Mouse (Mus musculus) activated CD4-positive, CD25-positive, alpha-beta regulatory T cell, adult 4 months (primary cell): ENCODE results near the gene Mgll. TPM values are rescaled to one million over a fixed set of nuclear protein-coding genes. Genes with fewer than 3 reads are reported as not detected.
A peak's percentile ranks its signal among the peaks of the same experiment; 100 is the strongest.

Experiments
- ATAC-seq: one replicate; pipeline ENCODE4 v1.8.0; 2017
- polyA plus RNA-seq, 2 experiments: library from polyadenylated mRNA; unstranded; fragments of 100-300 nt; shearing (Covaris generic); gene quantifications; one replicate each; pipeline ENCODE4 v1.2.1; 2017

Gene Mgll
- polyA plus RNA-seq, 2 experiments from 2014 or later, result 0.53 to 0.75 TPM

DNA sequence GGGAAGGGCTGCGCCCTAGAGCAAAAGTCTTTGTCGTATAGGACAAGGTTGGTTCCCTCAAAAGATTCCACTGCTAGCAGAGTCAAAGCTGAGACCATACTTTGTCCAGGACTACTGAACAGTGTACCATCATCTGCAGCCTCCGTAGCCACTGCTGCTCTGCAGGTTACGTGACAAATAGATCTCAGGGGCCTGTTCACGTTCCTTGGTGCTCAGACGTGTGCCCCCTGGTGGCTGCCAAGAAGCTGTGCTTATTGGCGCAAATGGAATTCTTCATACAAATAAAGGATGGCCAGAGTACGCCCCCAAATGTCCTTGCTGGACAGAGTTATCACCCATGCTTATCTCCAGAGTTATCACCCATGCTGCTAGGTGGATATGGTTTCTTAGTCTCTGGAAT, 107.2 kb downstream of the Mgll start:
- ATAC-seq, result peak; percentile 47

DNA sequence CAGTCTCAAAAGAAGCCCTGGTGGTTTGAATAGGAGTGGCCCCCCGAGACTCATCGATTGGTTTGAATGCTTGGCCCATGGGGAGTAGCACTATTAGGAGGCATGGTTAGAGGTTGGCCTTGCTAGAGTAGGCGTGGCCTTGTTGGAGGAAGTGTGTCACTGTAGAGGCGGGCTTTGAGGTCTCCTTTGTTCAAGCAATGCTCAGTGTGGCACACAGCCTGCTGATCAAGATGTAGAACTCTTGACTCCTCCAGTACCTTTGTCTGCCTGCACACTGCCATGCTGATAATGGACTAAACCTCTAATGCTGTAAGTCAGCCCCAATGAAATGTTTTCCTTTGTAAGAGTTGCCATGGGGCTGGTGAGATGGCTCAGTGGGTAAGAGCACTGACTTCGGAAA, 108.5 kb downstream of the Mgll start:
- no peak for ATAC-seq

DNA sequence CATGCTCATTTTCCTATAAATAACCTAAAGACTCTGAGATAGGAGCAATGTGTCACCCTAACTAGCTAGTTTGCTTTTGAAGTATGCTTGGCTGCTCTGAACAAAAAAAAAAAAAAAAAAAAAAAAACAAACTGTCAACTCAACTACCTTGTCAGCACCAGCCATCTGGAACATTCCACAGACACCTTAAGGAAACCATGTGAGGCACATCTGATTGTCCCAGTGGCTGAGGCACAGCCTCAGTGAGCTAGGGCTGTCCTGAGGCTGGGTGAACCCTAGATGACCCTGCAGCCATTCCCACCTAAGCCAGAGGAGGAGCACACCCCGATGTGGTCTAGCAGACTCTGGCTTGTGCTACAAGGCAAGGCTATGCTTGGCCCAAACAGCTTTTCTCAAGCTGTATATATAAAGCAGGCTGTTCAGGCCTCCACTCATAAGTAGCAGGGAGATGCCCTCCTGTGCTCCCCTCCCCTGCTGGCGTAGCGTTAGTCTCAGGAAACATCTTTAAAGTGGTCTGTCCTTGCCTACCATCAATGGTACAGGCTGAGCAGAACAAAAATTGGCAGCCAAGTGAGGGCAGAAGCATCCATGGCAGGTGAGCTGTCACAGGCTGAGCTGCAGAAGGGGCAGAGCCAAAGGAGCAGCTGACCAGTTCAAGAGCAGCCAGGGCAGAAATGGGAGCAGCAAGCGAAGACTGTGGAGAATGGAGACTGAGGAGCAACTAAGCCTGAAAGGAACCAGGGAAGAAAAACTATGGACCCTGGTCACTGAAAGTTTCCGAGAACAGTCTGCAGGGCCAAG, 109.3 kb downstream of the Mgll start:
- ATAC-seq, result no peak

DNA sequence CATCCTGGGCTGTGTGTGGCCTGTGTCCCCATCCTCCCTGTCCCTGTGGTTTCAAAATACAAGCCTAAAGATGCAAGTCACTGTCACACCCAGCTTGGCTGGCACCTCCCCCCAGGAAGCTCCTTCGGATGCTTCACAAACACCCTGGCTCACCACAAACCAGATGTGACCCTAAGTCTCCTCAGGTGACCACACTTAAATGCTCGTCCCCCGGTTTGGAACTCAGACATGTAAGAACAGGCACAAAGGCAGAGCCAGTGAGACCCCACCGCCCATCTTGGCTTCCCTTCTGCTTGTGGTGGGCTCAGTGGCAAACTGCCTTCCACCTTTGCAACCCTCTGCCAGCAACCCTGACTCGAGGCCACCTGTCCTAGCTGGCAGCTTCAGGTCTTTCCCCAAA, 110.8 kb downstream of the Mgll start:
- no peak for ATAC-seq

DNA sequence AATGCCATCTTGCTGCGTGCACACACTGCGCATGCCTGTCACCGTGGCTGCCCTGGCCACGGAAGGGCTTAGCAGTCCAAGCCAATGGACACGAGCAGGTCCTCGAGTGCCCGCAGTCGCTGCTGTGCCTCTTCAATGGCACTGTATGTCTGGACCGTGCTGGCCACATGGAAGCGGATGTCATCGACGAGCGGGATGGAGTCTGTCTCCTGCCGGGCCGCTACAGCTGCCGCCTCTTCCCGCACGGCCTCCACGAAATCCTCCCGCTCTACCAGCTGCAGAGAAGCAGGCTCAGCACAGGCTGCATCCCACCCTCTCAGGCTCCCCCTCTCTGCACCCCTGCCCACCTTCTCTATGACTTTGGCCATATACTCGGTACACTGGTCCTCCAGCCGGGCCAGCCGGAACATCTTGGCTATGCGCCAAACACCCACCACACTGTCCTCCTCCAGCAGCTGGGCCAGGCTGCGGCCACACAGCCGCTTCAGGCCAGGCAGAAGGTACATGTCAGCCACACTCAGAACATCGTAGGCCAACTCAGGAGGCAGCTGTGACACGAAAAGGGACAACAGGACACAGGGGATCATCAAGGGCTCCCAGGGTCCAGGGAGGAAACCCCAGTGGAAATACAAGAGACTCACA, 112.1 kb downstream of the Mgll start:
- no peak for ATAC-seq

DNA sequence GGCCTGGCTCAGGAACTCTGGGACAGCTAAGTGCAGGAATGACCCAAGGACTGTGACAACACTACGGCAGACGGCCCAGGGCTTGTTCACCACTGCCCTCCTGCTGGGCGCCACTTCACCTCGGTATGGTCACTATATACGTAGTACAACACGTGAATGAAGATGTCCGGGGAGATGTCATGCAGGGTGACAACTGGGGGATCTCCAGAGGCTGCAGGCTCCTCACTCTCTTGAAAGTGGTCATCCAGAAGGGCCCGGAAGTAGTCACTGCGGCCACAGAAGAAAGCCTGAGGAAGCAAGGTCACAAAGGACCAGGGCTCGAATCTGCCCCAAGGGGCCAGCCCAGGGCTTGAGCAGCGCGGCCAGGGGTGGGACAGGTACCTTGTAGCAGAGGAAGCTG, 113.8 kb downstream of the Mgll start:
- no peak for ATAC-seq

DNA sequence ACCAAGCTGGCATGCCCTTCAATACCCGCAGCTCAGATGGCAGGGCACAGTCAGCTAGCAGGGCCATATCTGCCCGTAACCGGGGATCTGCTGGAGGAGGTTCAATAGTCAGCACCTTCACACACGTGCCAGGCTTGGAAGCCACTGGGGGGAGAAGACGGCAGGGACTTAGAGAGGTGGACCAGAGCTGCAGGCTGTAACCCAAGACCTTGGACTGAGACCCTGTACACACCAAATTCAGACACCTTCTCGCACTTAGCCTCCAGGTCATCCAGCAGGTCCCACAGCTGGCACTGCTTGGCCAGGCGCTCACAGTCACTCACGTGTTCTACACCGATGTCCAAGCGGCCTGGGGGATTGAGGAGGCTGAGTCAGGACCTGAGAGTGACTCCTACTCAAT, 114.4 kb downstream of the Mgll start:
- ATAC-seq, result no peak

DNA sequence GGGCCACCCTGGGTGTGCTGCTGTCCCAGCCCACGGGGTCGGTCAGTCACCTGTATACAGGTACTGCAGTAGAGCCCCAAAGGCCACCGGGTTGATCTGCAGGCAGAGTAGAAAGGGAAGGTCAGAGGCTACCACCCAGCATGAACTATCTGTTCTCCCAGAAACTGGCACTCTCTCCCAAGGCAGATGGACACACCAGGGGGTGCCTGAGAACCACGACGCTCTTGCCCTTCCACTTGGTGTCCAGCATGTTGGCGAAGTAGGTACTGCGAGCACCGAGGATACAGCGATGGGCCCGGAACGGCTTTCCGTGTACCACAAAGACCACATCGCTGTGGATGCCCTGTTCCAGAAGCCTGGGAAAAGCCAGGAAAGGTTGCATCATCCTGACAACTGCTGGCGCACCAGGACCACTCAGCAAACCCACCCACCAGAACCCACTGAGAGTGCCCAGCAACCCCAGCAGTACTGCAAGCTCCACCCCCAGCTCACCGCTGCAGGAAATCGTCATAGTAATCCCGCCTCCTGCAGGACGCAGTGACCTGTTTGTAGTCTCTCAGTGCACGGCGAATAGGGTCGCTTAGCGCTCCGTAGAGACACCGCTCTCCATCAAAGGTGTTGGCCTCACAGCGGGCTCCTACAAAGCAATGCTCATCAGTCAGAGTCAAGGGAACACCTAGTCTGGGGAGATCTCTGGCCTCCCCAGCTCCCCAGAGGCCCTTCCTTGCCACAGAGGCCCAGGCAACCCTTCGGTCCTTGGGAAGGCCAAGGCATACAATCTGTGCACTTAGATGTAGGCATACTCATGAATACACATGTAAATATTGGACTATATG, 115.1 kb downstream of the Mgll start:
- no peak for ATAC-seq

DNA sequence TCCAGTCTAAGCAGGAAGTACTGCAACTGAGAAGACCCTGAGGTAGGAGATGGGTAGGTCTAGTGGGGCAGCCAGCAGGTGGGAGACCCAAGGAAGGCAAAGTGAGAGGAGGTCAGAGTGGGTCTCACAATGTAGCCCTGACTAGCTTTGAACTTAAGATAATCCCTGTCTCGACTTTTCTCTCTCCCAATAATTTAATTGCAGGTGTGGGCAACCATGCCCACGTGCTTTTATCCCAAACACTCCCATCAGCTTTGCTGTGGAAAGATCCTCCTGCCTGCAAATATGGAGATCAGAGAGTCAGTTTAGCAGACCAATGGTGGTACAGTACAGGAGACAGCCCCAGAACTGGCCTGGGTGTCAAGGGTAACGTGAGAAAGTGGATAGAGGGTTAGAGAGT, 116.0 kb downstream of the Mgll start:
- ATAC-seq, result no peak

DNA sequence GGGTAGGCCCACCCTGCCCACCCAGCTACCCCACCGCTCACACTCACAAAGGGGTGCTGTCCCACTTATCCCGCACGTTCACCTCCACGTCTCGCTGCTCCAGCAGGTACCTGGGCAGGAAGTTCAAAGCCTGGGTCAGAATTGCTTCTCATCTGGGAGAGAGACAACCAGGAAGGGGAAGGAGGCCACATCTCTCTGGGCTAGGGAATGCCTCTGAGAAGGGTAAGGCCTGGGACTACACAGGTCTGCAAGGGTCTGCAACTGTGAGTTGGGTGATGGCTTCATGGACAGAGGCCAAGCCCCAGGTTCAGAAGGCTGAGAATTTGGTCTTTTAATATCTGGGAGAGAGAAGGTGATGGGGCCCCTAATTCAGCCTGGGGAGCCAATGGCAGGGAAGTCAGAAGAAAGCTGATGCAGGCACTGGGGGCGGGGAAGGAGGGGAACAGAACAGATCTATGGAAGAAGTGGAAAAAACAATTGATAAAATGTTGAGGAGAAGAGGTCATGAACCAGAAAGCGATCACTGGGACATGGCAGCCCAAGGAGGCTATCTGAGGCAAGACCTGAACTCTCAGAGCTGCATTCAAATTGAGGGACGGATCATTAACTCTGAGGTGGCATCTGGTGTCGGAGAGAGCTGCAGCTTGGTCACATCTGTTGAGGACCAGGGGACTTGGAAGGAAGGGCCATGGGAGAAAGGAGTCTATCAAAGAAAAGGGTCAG, 116.7 kb downstream of the Mgll start:
- no peak for ATAC-seq

DNA sequence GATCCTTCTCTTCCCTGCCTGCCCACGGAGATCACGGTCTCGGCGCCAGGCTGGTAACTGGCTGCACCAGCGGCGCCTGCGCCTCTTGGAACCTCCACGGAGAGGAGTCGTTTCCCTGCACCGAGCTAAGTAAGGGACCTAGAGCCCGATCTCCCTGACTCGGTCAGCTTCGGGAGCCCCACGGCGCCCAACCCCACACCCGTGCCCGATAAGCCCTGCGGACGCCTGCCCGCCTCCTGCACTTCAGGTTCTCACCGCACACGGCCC, 117.2 kb downstream of the Mgll start:
- ATAC-seq, result no peak

DNA sequence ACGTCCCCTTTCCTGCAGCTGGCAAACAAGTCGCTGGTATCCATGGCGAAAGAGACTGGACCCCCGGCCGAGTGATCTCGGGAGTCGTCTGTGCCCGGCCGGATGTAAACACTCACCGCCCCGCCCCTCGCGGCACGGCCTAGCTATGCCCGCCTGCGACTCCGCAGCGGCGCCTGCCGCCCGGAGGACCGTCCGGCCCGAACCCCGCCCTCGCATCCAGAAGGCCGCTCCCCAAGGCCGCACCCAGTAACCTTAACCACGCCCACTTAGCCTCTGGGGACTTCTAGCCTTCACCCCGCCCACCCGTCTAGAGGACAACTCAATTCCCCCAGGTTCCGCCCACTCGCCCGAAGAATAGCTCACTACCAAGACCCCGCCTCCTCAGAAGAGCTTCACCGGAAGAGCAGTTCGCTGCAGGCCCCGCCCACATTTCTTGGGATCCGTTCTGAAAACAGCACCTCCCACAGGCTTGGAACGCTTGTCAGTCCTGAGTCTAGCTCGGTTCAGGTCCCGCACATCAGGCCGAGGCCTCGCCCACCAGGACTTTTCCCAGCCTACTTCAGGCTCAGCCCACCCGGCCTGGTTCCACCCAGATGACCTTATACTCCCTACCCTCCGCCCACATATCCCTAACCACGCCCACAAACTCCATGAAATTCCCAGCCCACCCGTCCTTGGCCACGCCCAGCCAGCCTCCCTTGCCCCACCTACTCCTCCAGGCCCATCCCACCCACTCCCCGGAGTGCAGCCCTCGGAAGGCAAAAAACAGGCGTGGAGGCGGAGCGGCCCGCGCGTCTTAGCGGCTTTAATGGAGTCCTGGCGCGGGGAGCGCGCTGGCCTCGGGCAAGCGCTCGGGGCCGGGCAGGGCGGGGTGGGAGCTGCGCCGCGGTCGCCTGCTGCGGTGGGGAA, 117.8 kb downstream of the Mgll start, which contains the start of gene Abtb1:
Gene Abtb1, minus strand, starts transcription at position 204 of the 909 bp plus-strand sequence.
- peak; percentile 90 for ATAC-seq

DNA sequence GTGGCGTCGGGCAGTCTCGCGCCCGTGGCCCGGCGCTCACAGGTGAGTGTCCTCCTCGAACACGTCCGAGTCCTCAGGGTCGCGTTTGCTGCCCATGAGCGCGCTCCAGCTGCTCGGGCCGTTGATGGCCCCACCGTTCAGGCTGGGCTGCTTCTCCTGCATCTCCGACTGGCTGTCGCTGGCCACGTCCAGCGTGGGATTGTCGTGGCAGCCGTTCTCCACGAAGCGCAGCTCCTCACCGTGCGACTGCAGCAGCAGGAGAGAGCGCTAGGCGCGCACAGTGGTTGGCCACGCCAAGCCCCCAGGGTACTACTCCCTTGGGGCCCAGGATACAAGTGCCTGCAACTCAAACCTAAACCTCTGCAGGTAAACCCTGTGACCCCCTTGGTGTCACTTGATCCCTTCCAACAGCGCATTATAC, 118.5 kb downstream of the Mgll start:
- no peak for ATAC-seq

DNA sequence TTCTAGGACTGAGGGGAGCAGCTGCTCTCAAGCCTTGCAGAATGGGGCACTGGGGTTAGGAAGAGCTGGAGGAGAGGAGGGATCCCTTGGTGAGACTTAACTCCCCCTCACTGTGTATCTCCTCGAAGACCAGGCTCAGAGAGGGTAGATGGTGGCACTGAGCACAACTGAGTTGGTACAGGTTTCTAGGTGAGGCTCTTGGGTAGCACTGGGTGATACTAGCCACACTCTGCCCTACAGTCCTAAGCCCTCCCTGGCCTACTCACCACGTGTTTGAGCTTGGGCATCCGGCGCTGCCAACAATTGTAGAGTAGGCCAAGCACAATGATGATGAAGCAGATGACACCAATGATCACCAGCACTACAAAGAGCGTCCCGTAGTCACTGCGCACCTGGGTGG, 119.0 kb downstream of the Mgll start:
- ATAC-seq, result no peak

DNA sequence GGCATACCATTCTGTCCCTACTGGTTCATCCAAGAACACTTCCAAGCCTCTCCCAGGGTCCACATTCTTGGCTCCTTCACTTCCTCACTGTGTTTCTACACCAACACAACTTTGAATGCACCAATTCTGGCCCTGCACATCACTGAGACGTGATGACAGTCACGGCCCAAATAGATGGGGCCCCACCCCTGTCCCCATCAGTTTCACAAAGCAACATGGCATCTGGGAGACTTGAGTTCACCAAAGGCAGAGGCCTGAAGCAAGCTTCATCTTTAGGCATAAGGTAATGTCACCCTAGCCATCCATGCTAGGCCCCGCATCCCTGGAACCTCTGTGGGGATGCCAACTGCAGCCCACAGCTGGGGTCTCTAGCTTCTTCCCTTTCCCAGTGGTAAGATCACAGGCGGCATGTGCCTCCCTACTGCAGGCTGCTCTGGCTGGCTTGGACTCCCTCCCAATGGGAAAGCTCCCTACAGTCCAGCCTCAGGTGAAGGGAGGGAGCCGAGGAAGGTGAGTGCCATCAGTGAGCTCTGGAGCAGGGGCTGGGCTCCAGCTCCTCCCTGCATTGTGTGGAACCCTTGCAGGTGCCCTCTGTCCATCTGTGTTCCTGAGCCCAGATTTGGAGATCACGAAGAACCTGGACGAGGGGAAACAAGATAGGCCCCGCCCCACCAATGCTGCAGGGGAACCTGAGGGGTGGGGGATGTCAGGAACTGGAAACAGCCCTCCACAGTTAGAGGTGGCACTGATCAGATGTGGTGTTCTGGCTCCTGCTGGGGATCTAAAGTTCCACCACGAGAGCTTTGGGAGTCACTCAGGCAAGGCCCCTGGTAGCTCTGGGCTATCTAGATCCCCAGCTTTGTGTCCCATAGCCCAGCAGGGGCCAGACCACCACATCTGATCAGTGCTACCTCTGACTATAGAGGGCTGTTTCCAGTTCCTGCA, 119.8 kb downstream of the Mgll start:
- ATAC-seq, result no peak

DNA sequence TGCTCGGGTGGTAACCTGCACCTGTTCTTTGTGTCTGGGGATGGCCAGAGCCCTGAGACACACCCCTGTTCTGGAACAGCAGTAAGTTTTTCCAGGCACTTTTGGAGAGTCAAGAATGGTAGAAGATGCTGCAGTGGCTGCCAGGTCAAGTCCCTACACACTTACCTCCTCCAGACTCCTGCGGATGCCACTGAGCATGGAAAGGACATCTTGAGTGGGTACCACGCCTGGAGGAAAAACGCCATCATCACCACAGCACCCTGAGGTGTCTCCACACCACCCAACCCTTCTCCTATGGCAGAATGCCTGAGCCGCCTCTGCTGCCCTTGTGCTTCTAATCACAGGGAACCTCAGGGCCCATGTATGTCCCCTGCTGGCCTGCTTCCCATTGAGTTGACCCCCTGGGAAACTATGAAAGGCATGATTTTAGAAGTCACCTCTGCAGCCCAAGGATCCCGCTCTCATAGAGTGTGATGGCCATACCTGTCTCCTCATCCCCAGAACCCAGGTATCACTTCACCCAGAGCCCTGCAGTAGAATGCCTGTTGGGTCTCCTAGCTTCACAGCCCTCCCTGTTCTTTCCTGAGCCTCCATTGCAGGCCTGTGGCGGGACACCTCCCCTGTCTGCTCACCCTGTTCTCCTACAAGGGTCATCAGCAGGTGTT, 120.8 kb downstream of the Mgll start:
- ATAC-seq, result no peak

DNA sequence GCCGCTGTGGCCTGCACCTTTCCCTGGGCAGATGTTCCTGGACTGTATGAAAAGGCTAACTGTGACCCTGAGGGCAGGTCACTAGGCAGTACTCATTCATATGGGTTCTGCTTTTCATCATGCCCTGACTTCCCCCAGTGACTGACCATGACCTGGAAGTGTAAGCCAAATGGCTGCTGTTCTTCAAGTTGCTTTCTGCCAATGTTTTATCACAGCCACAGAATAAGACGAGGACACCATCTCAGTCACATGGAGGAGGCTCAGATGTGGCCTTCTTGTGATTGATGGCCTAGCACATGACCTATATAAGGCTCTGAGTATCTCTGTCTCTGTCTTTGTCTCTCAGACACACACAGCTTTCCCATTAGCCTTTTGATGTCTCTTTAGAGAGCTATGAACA, 123.4 kb downstream of the Mgll start:
- no peak for ATAC-seq

DNA sequence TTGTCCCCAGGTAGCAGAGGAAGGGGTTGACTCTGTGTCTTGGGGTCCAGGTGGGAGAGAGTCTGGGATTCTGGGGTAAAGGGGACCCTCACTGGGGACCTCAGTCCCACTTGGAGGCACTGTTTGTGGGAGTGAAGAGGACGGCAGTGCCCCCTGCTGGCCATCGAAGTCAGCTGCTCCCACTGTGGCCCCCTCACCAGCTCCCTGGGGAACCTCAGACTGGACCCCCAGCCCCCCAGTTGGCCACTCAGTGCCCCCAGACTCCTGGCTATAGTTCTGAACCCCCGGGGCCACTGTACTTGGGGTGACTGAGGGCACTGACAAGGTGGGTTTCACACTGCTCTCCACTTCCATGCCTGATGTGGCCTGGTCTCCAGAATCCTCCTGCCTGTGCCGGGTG, 125.1 kb downstream of the Mgll start:
- no peak for ATAC-seq

DNA sequence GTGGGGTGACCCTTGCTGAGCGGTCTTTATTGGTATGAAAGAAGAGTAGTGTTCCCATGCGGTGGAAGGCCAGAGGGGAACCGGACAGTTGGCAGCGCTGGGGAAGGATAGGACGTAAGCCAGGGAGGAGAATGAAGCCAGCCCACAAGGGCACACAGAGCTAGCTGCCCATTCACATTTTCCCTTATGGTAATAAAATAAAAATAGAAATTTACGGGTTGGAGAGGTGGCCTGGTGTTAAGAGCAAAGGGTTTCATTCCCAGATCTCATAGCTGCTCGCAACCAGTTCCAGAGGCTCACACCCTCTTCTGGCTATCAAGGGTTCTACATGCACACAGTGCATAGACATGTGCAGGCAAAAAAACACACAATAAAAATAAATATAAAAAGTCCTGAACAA, 125.8 kb downstream of the Mgll start:
- no peak for ATAC-seq

DNA sequence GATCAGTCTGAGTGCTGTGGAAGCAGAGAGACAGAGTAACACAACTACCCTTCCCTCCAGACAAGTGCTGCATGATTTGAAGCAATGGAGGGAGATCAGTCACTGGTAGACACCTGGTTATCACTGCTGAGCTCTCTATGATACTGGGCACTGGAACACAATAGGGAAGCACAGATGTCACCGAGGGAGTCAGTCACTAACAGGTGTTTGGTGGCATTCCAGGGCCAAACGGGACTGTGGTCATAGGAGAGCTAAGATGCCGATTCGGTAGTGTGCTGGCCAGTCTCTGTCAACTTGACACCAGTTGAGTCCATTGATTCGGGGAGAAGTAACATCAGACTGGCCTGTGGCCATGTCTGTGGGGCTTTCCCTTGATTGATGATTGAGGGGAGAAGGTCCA, 130.3 kb downstream of the Mgll start:
- no peak for ATAC-seq
